Mouse (Mus musculus): ENCODE data around the gene Elane. TPM values are rescaled to one million over a fixed set of nuclear protein-coding genes. Genes with fewer than 3 reads are reported as not detected.

Gene Elane
- polyA plus RNA-seq, 1 experiment from 2014 or later: 12.1 TPM

DNA sequence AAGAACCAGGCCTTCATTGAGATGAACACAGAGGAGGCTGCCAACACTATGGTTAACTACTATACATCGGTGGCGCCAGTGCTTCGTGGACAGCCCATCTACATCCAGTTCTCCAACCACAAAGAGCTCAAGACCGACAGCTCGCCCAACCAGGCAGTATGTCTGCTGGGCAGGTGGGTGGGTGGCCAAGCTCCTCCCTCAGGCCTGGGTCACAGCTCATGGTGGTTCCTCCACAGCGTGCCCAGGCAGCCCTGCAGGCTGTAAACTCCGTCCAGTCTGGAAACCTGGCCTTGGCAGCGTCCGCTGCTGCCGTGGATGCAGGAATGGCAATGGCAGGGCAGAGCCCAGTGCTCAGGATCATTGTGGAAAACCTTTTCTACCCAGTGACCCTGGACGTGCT lies 26.9 kb upstream of the Elane start:
- Histone ChIP-seq H3K36me3 (peaks cover 84% of the 10 kb centered on the region), H3K4me1 (peaks cover 42% of the 10 kb centered on the region), H3K9ac (no peak overlapping the region), H3K27me3 (replicated peaks) (no peaks in the 10 kb centered on the region), H3K4me2 (no peak overlapping the region), H3K4me3 (no peak overlapping the region), H3K27ac (no peak overlapping the region), H3K9me3 (replicated peaks) (no peaks in the 10 kb centered on the region)
- ATAC-seq: no peak
- WGBS (ENCODE audit: insufficient replicate concordance): 84% methylated on average over 11 of the region's 11 CpGs

DNA sequence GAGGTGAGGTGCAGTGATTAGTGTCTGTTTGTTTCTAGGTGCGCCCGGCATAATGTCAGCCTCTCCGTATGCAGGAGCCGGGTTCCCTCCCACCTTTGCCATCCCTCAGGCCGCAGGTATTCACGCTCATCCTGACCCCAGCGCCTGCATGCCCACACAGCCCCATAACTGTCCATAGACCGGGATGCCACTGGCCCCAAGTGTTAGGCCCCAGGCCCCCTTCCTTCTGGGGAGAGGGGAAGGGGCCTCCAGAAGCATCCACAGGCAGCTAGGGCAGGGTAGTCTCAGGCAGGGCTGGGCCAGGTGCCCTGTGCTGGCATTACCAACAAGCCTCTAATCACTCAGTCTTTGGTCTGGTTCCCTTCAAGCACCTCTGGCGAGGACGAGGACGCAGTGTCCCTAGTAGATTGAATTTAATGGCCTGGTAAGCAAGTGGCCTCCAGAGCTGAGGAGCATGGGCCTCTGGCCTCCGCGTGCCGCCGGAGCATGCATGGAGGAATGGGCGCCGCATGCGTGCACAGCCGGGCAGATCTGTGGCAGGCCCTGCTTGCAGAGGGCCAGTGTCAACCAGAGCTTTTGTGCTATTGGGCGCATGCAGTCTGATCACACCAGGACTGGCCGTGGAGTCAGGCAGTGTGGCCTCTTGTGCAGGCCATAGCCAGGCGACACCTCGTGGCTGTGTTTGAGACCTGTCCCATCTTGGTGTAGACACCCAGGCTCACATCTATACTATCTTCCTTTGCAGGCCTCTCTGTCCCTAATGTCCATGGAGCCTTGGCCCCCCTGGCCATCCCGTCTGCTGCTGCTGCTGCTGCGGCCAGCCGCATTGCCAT lies 25.8 kb upstream of the Elane start:
- ATAC-seq: no peak
- Histone ChIP-seq H3K9me3 (replicated peaks) (no peaks in the 10 kb centered on the region), H3K9ac (no peak overlapping the region; the same call in 1 of the 2 replicates), H3K4me1 (peaks cover 48% of the 10 kb centered on the region), H3K4me3 (no peak overlapping the region), H3K4me2 (no peak overlapping the region), H3K36me3 (peaks cover 96% of the 10 kb centered on the region), H3K27me3 (replicated peaks) (no peaks in the 10 kb centered on the region), H3K27ac (no peak overlapping the region)
- WGBS (ENCODE audit: insufficient replicate concordance): 91% methylated on average over 26 of the region's 26 CpGs

DNA sequence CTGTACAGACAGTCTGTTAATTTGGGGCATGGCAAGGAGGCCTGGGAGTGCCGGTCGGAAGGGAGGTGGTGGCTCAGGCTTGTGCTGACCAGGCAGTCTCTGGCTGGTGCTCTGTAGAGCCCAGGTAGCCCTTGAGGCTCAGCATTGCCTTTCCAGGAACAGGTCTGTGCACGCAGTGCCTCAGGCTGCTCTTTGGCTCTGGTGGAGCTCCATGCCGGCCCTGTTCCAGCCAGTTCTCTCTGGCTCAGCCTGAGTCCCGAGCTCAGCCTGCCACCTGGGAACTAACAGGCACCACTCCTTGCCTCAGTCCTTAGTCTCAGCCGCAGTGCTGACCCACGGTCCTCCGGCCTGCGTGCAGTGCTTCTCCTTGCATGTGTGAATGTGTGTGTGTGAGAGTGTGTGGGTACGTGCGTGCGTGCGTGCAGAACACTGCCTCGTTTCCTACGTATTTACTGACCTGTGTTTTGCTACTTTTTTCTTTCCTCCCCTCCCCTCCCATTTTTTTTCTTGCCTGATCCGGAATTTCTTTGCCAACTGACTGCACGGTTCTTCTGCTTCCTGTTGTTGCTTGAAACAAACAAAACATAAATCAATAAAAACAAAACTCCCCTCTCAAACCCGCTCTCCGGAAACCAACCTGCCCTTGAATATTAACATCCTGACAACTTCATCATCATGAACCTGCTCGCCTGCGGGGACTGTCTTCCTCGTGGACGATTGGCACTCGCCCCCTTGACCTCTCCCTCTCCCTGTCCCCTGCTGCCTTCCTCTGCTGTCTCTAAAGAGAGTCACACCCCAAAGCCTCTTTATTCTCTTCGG lies 24.6 kb upstream of the Elane start:
- H3K36me3 ChIP-seq: peaks cover 98% of the 10 kb centered on the region
- peaks cover 43% of the 10 kb centered on the region for H3K4me1 ChIP-seq
- H3K4me3 ChIP-seq: no peak overlapping the region
- 0 out of 2 replicates have a peak overlapping the region, but pooled peaks have one; percentile 8 for H3K27ac ChIP-seq
- no peaks in the 10 kb centered on the region for H3K9me3 ChIP-seq (replicated peaks)
- no peak overlapping the region for H3K4me2 ChIP-seq
- H3K9ac ChIP-seq: no peak overlapping the region
- ATAC-seq: no peak
- no peaks in the 10 kb centered on the region for H3K27me3 ChIP-seq (replicated peaks)
- WGBS (ENCODE audit: insufficient replicate concordance): 87% methylated on average over 25 of the region's 25 CpGs

DNA sequence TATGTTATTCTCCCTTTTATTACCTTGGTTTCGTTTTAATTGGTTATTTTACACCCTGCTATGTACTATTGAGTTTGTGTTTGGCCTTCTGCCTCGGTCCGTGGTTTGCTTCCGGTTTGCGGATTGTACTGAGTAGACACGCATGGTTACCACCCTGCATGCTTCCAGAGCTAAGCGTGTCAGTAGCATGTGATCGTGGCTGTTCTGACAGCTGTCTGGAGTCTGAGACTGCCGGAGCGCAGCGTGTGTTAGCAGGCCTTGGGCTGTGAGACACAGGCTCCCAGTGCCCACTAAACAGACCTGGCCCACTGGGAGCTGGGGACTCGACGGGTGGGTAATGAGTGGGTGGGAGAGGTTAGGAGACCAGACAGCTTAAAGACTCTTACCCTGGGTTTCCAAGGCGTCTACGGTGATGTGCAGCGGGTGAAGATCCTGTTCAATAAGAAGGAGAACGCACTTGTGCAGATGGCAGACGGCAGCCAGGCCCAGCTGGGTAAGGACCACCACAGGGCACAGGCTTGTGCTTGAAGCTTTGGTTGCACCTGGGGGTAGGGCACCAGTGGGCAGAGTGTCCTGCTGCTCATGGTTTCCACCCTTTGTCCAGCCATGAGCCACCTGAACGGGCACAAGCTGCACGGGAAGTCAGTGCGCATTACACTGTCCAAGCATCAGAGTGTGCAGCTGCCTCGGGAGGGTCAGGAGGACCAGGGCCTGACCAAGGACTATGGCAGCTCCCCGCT lies 23.8 kb upstream of the Elane start:
- WGBS (ENCODE audit: insufficient replicate concordance): 86% methylated on average over 23 of the region's 23 CpGs
- no peak overlapping the region for H3K27ac ChIP-seq

DNA sequence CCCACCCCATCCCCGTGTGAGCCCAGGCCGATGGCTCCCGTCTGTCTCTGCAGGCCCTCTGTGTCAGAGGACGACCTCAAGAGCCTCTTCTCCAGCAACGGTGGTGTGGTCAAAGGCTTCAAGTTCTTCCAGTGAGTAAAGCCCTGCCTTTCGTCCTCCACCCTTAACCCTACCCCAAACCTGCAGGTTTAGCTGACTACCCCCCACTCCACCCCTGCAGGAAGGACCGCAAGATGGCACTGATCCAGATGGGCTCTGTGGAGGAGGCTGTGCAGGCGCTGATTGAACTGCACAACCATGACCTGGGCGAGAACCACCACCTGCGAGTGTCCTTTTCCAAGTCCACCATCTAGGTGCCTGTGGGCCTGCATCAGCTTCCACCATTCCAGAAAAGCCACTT lies 23.1 kb upstream of the Elane start:
- Histone ChIP-seq H3K36me3 (peaks cover 84% of the 10 kb centered on the region), H3K27me3 (replicated peaks) (no peaks in the 10 kb centered on the region), H3K9ac (no peak overlapping the region), H3K27ac (no peak overlapping the region), H3K9me3 (replicated peaks) (no peaks in the 10 kb centered on the region), H3K4me3 (no peak overlapping the region), H3K4me1 (peaks cover 28% of the 10 kb centered on the region), H3K4me2 (no peak overlapping the region)
- WGBS (ENCODE audit: insufficient replicate concordance): 79% methylated on average over 10 of the region's 10 CpGs
- no peak for ATAC-seq

More for the DNA sequence above, 23.8 kb upstream of the Elane start:
- Histone ChIP-seq H3K27me3 (replicated peaks) (no peaks in the 10 kb centered on the region), H3K9me3 (replicated peaks) (no peaks in the 10 kb centered on the region), H3K4me2 (no peak overlapping the region), H3K4me1 (peaks cover 35% of the 10 kb centered on the region), H3K36me3 (peaks cover 91% of the 10 kb centered on the region), H3K9ac (no peak overlapping the region), H3K4me3 (no peak overlapping the region)
- no peak for ATAC-seq

DNA sequence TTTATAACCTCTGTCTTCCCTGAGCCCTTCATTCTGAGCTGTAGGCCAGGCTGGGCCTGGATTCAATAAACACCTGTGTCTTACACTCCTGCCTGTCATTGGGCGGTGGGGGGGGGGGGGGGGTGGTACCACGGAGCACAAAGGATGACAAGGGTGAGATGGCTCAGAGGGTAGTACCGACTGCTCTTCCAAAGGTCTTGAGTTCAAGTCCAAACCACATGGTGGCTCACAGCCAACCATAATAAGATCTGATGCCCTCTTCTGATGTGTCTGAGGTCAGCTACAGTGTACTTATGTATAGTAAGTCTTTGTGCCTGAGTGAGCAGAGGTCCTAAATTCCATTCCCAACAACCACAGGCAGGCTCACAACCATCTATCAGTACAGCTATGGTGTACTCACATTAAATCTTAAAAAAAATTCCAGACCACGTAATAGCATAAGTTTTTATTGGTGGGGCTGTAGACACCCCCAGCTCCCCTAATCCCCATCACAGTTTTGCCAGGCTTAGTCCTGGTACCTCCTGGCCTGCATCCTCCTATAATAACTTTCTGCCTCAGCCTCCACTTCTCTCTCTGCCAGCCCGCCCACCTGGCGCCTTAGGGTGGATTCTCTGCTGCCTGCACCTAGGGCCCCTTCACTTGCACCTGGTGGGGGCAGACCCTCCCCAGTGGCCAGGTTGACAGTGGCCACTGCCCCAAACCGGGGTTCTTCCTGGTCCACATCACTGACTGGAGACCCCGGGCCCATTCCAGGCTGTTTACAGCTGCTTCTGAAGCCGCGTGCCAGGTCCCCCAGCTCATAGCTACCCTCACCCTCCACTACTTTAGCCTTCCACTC lies 21.5 kb upstream of the Elane start:
- no peak overlapping the region for H3K9ac ChIP-seq
- peaks cover 67% of the 10 kb centered on the region for H3K36me3 ChIP-seq
- H3K27ac ChIP-seq: peak overlapping the region; percentile 39
- peaks cover 14% of the 10 kb centered on the region for H3K4me1 ChIP-seq
- no peak overlapping the region for H3K4me3 ChIP-seq
- ATAC-seq: no peak; the same call in 1 of the 2 replicates
- WGBS (ENCODE audit: insufficient replicate concordance): 55% methylated on average over 10 of the region's 10 CpGs
- H3K9me3 ChIP-seq (replicated peaks): no peaks in the 10 kb centered on the region
- H3K27me3 ChIP-seq (replicated peaks): no peaks in the 10 kb centered on the region
- H3K4me2 ChIP-seq: no peak overlapping the region

DNA sequence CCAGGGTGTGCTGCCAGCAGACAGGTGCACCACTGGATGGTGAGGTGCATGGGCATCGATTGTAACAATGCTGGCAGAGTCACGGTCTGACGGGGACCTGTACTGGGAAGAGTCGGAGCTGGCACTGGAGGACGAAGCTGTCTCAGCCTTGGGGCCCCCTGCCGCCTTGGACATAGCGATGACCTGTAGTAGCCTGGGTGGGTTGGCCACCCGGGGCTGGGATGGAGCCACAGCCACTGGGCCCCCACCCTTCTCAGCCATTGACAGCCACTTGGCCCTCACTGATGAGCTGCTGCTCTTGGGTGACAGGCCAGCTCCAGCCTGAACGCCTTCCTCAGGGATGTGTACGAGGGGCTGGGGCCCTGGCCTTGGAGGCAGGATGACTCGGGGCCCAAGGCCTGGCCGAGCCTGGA lies 20.9 kb upstream of the Elane start:
- H3K4me3 ChIP-seq: no peak overlapping the region
- H3K9ac ChIP-seq: no peak overlapping the region
- peaks cover 61% of the 10 kb centered on the region for H3K36me3 ChIP-seq
- H3K27me3 ChIP-seq (replicated peaks): no peaks in the 10 kb centered on the region
- no peak overlapping the region for H3K4me2 ChIP-seq
- no peak; the same call in 1 of the 2 replicates for ATAC-seq
- H3K4me1 ChIP-seq: peaks cover 10% of the 10 kb centered on the region; the same call in 1 of the 2 replicates
- peak overlapping the region; percentile 39 for H3K27ac ChIP-seq
- 57% methylated on average over 12 of the region's 12 CpGs for WGBS (ENCODE audit: insufficient replicate concordance)
- no peaks in the 10 kb centered on the region for H3K9me3 ChIP-seq (replicated peaks)

DNA sequence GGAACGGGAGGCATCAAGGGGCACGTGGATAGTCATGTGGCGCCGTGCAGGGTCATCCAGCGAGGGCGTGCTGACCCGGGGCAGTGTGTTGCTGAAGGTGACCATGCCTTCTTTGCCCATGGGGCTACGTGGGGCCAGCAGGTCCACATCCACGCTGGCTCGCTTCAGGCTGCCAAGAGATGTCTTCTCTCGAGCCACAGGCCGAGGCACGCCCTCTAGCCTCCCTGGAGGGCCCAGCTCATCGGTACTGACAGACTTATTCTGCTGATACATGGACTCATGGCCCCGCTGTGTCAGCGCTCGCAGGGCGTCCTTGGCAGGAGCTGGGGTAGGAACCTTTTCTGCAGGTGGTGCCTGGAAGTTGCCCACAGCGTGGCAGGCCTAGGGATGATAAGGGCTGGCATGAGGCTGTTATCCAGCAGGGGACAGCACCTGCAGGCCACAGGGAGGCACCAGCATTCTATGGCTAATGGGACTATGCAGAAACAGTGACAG lies 20.2 kb upstream of the Elane start:
- peaks cover 10% of the 10 kb centered on the region; the same call in 1 of the 2 replicates for H3K4me1 ChIP-seq
- H3K4me2 ChIP-seq: no peak overlapping the region
- peaks cover 55% of the 10 kb centered on the region for H3K36me3 ChIP-seq
- H3K9ac ChIP-seq: no peak overlapping the region
- H3K27ac ChIP-seq: 0 out of 2 replicates have a peak overlapping the region, but pooled peaks have one; percentile 39
- H3K4me3 ChIP-seq: no peak overlapping the region
- 72% methylated on average over 19 of the region's 19 CpGs for WGBS (ENCODE audit: insufficient replicate concordance)
- no peaks in the 10 kb centered on the region for H3K27me3 ChIP-seq (replicated peaks)
- peak; percentile 31; the same call in 1 of the 2 replicates for ATAC-seq
- H3K9me3 ChIP-seq (replicated peaks): no peaks in the 10 kb centered on the region

DNA sequence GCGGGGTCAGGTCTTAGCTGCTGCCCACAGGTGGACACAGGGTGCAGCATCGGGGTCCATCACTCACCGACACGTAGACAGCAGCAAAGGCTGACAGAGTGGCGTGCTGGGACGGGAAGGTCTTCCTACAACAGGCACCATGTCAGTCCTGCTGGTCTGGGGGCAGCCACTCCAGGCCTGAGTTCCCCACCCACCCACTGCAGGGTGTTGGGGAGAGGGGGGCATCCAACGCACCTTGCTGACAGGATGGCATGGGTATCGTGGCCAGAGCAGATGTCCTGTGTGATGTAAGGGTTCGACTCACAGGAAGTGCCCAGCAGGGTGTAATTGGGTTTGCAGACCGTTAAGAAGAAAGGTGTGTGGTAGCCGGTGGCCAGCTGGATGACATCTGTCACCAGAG lies 19.4 kb upstream of the Elane start:
- 75% methylated on average over 11 of the region's 11 CpGs for WGBS (ENCODE audit: insufficient replicate concordance)
- Histone ChIP-seq H3K4me3 (no peak overlapping the region), H3K4me2 (no peak overlapping the region), H3K36me3 (peaks cover 47% of the 10 kb centered on the region), H3K4me1 (peaks cover 10% of the 10 kb centered on the region; the same call in 1 of the 2 replicates), H3K27me3 (replicated peaks) (peaks cover 4% of the 10 kb centered on the region; the same call in 1 of the 2 replicates), H3K27ac (no peak overlapping the region), H3K9me3 (replicated peaks) (no peaks in the 10 kb centered on the region), H3K9ac (no peak overlapping the region)
- no peak for ATAC-seq

DNA sequence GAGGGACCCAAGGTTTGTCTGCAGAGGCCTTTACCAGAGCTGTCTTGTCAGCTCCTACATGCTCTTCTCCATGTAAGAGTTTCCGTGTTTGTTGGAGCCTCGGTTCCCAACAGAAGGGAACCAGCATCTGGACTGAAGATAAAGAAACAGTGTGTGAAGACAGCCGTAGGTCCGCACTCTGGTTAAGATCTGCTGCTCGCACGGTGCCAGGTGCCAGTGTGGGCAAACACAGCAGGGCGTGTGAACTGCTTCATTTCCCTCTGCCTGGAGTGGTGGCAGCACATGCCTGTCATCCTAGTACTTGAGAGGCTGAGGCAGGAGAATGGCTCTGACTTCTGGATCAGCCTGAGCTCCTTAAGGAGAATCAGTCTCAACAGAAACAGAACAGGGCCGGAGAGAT lies 14.2 kb upstream of the Elane start:
- Histone ChIP-seq H3K9me3 (replicated peaks) (no peaks in the 10 kb centered on the region), H3K4me2 (no peak overlapping the region), H3K27ac (no peak overlapping the region), H3K36me3 (no peaks in the 10 kb centered on the region), H3K4me1 (peaks cover 19% of the 10 kb centered on the region), H3K27me3 (replicated peaks) (peaks cover 46% of the 10 kb centered on the region), H3K9ac (no peak overlapping the region), H3K4me3 (no peak overlapping the region)
- WGBS (ENCODE audit: insufficient replicate concordance): 82% methylated on average over 8 of the region's 8 CpGs
- no peak for ATAC-seq

DNA sequence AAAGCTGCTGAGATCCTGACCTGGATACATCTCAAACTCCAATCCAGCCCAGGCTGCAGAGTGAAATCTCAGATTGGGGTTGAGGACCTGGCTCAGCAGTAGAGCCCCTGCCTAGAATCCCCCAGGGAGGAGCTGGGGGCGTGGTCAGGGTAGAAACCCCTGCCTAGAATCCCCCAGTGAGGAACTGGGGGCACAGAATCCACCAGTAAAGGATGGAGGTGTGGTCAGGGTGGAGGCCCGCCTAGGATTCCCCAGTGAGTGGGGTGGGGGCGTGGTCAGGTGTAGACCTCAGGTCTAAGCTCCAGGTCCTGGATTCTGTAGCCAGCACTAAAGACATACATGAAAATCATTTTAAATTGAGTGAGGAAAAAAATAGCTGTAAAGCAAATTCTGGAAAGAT lies 13.2 kb upstream of the Elane start:
- Histone ChIP-seq H3K4me2 (peak overlapping the region; percentile 81), H3K27me3 (replicated peaks) (peaks cover 46% of the 10 kb centered on the region), H3K9ac (no peak overlapping the region), H3K4me3 (no peak overlapping the region), H3K4me1 (peaks cover 29% of the 10 kb centered on the region), H3K27ac (no peak overlapping the region), H3K36me3 (no peaks in the 10 kb centered on the region), H3K9me3 (replicated peaks) (no peaks in the 10 kb centered on the region)
- ATAC-seq: no peak
- 37% methylated on average over 3 of the region's 3 CpGs for WGBS (ENCODE audit: insufficient replicate concordance)
